Mouse (Mus musculus): ENCODE measurements around the gene Gng7. TPM values are rescaled to one million over a fixed set of nuclear protein-coding genes. Genes with fewer than 3 reads are reported as not detected.

The Gng7 gene
- 26.8 and 31.7 TPM in 2 replicates for polyA plus RNA-seq (2015; fragmentation: Nextera tagmentation; extraction: Ambion mirVana)

GRCm38 (mm10) chr10:81014393-81015384 lies at the start of gene Gng7:
Gng7 (minus strand) TSS chr10:81014945.

DNA sequence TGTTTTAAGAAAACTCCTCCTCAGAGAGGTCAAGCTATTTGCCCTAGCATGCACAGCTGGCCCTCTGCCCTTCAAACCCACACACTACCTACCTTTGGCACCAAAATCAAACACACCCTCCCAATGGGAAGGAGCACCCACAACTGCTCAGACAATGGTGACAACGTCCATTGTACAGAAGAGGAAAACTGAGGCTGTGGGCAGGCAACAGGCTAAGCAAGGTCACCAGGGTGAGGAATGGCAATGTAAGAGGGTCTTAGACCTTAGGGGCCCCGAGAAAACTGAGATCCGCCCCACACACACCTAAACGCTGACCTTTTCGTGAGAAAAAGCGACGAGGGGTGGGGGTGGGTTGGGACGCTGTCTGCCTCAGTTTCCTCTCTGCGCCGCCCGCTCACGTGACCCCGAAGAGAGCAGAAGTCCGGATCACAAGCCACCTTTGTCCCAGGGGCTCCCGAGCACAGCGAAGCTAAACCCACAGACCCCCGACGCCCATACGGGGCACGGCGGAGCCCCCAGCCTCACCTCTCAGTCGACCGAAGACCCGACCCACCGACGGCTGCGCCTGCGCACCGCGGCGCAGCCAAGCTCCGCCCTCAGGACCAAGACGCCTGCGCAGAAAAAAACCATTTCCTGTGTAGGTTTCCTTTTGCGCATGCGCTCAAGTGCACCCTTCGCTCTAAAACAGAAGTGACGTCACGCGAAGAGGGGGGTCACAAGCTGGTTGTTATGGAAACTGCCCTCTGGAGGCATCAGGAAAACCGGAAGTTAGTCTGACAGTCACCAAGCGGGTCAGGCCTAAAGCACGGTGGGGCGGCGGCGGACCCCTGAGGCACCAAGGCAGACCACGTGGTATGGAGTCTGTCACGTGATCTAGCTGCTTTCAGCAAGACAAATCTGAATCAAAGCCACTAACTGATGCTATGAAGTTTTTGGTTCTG lies 45.1 kb upstream of the Gng7 start, which contains the start of gene Sgta:
Gene Sgta, minus strand, starts transcription at position 579 of the 941 bp plus-strand sequence.

GRCm38 (mm10) chr10:81036988-81037580 lies 22.3 kb upstream of the Gng7 start, which contains the start of gene Slc39a3:
Slc39a3 (minus strand) TSS chr10:81037426.

GRCm38 (mm10) chr10:81025639-81026275 lies 11.0 kb upstream of the Gng7 start, which contains the start of gene Diras1:
Diras1 (minus strand) TSS chr10:81025662.

GRCm38 (mm10) chr10:80929299-80930226 lies 85.2 kb downstream of the Gng7 start, which contains the start of gene Gadd45b:
Gadd45b (plus strand) TSS chr10:80930073.

GRCm38 (mm10) chr10:80917779-80918434 lies 96.8 kb downstream of the Gng7 start, which contains the start of gene Lmnb2:
Lmnb2 (minus strand) TSS chr10:80918245.

DNA sequence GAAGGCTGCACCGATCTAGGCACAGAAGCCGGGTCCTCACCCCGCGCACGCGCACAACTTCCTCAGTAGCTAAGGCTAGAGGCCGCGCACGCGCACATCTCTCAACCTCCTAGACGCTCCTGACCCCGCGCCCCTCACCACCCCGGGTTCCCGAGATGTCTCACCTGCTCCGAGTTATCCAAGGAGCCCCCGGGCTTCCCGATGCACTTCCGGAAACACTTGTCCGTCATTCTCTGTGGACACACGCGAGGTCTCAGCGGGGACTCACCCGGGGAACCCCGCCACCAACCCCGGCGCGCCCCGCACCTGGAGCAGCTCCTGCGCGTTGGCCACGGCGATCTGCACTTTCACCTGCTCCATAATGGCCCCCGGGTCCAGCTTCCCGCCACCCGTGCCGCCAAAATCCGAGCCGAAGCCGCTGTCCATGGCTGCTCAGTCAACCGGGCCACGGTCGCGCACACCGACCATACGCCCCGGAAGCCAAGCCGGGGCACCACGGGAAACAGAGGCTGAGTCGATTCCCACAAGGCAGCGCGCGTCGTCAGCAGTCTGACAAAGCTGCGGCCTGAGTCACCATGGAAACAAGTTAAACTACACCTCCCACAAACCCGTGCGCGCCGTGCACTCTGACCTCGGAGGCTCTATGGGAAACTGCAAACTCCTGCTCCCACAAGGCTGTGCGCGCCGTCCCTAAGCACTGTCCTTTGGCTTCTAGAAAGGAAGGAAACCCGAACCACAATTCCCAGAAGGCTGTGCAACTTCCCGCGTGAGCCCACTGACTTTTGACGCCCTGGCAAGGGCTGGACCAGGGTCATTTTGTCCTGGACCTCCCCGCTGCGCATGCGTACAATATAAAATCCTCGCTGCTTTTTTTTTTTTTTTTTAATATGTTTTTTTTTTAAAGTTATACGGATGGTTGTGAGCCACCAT lies 114.2 kb downstream of the Gng7 start, which contains the start of gene Timm13:
Gene Timm13, minus strand, starts transcription at position 652 of the 930 bp plus-strand sequence.

Other genes with a start within 250 kb of the Gng7 start
- 44.2 and 49.1 TPM in 2 replicates for gene Sf3a2, start 216.7 kb downstream of the Gng7 start, polyA plus RNA-seq (2015; fragmentation: Nextera tagmentation; extraction: Ambion mirVana)
- 108 and 123 TPM in 2 replicates for gene Plekhj1, start 216.3 kb downstream of the Gng7 start, polyA plus RNA-seq (2015; fragmentation: Nextera tagmentation; extraction: Ambion mirVana)
- 0.21 and 0.27 TPM in 2 replicates for gene Amh, start 209.7 kb downstream of the Gng7 start, polyA plus RNA-seq (2015; fragmentation: Nextera tagmentation; extraction: Ambion mirVana)
- gene Jsrp1, start 201.4 kb downstream of the Gng7 start, polyA plus RNA-seq (2015; fragmentation: Nextera tagmentation; extraction: Ambion mirVana): 2.4 and 2.7 TPM in 2 replicates
- 1,152 and 1,281 TPM in 2 replicates for gene Oaz1, start 188.3 kb downstream of the Gng7 start, polyA plus RNA-seq (2015; fragmentation: Nextera tagmentation; extraction: Ambion mirVana)
- gene Lingo3, start 170.9 kb downstream of the Gng7 start, polyA plus RNA-seq (2015; fragmentation: Nextera tagmentation; extraction: Ambion mirVana): 28.9 and 30.1 TPM in 2 replicates
- gene Lsm7, start 159.7 kb downstream of the Gng7 start, polyA plus RNA-seq (2015; fragmentation: Nextera tagmentation; extraction: Ambion mirVana): 271 and 277 TPM in 2 replicates
- 79.8 and 90.2 TPM in 2 replicates for gene Sppl2b, start 159.7 kb downstream of the Gng7 start, polyA plus RNA-seq (2015; fragmentation: Nextera tagmentation; extraction: Ambion mirVana)
- gene Tmprss9, start 143.1 kb downstream of the Gng7 start, polyA plus RNA-seq (2015; fragmentation: Nextera tagmentation; extraction: Ambion mirVana): 0.10 and 0.27 TPM in 2 replicates
- 389 and 390 TPM in 2 replicates for gene Timm13, start 114.0 kb downstream of the Gng7 start, polyA plus RNA-seq (2015; fragmentation: Nextera tagmentation; extraction: Ambion mirVana)
- gene Lmnb2, start 96.7 kb downstream of the Gng7 start, polyA plus RNA-seq (2015; fragmentation: Nextera tagmentation; extraction: Ambion mirVana): 20.9 and 25.2 TPM in 2 replicates
- 9.8 and 11.4 TPM in 2 replicates for gene Gadd45b, start 84.9 kb downstream of the Gng7 start, polyA plus RNA-seq (2015; fragmentation: Nextera tagmentation; extraction: Ambion mirVana)
- gene Diras1, start 10.7 kb upstream of the Gng7 start, polyA plus RNA-seq (2015; fragmentation: Nextera tagmentation; extraction: Ambion mirVana): 70.0 and 88.4 TPM in 2 replicates
- 36.6 and 41.3 TPM in 2 replicates for gene Slc39a3, start 22.5 kb upstream of the Gng7 start, polyA plus RNA-seq (2015; fragmentation: Nextera tagmentation; extraction: Ambion mirVana)
- gene Sgta, start 45.2 kb upstream of the Gng7 start, polyA plus RNA-seq (2015; fragmentation: Nextera tagmentation; extraction: Ambion mirVana): 246 and 290 TPM in 2 replicates
- gene Thop1, start 55.1 kb upstream of the Gng7 start, polyA plus RNA-seq (2015; fragmentation: Nextera tagmentation; extraction: Ambion mirVana): 37.7 and 40.4 TPM in 2 replicates
- gene Creb3l3, start 83.9 kb upstream of the Gng7 start, polyA plus RNA-seq (2015; fragmentation: Nextera tagmentation; extraction: Ambion mirVana): 0.50 and 0.69 TPM in 2 replicates
- 208 and 228 TPM in 2 replicates for gene Map2k2, start 91.0 kb upstream of the Gng7 start, polyA plus RNA-seq (2015; fragmentation: Nextera tagmentation; extraction: Ambion mirVana)
- gene Zbtb7a, start 120.3 kb upstream of the Gng7 start, polyA plus RNA-seq (2015; fragmentation: Nextera tagmentation; extraction: Ambion mirVana): 19.7 and 21.3 TPM in 2 replicates
- 34.5 and 40.4 TPM in 2 replicates for gene Pias4, start 153.0 kb upstream of the Gng7 start, polyA plus RNA-seq (2015; fragmentation: Nextera tagmentation; extraction: Ambion mirVana)
- gene Eef2, start 161.7 kb upstream of the Gng7 start, polyA plus RNA-seq (2015; fragmentation: Nextera tagmentation; extraction: Ambion mirVana): 404 and 449 TPM in 2 replicates
- gene Dapk3, start 168.1 kb upstream of the Gng7 start, polyA plus RNA-seq (2015; fragmentation: Nextera tagmentation; extraction: Ambion mirVana): 68.4 and 78.4 TPM in 2 replicates
- not detected in 2 replicates for gene 4930442H23Rik, start 168.9 kb upstream of the Gng7 start, polyA plus RNA-seq (2015; fragmentation: Nextera tagmentation; extraction: Ambion mirVana)
- 0.11 and 0.13 TPM in 2 replicates for gene Nmrk2, start 187.1 kb upstream of the Gng7 start, polyA plus RNA-seq (2015; fragmentation: Nextera tagmentation; extraction: Ambion mirVana)
- gene Atcay, start 215.9 kb upstream of the Gng7 start, polyA plus RNA-seq (2015; fragmentation: Nextera tagmentation; extraction: Ambion mirVana): 62.1 and 75.8 TPM in 2 replicates
- gene Zfr2, start 218.2 kb upstream of the Gng7 start, polyA plus RNA-seq (2015; fragmentation: Nextera tagmentation; extraction: Ambion mirVana): 24.6 and 28.6 TPM in 2 replicates
- gene Matk, start 238.0 kb upstream of the Gng7 start, polyA plus RNA-seq (2015; fragmentation: Nextera tagmentation; extraction: Ambion mirVana): 69.6 and 88.6 TPM in 2 replicates